Mouse (Mus musculus) right cerebral cortex, postnatal 25 days (tissue): ENCODE data around the gene Col4a2.

Experiments used
- DNase-seq: peaks from one replicate; pipeline ENCODE4 v3.0.0; 2022

Col4a2 gene

DNA sequence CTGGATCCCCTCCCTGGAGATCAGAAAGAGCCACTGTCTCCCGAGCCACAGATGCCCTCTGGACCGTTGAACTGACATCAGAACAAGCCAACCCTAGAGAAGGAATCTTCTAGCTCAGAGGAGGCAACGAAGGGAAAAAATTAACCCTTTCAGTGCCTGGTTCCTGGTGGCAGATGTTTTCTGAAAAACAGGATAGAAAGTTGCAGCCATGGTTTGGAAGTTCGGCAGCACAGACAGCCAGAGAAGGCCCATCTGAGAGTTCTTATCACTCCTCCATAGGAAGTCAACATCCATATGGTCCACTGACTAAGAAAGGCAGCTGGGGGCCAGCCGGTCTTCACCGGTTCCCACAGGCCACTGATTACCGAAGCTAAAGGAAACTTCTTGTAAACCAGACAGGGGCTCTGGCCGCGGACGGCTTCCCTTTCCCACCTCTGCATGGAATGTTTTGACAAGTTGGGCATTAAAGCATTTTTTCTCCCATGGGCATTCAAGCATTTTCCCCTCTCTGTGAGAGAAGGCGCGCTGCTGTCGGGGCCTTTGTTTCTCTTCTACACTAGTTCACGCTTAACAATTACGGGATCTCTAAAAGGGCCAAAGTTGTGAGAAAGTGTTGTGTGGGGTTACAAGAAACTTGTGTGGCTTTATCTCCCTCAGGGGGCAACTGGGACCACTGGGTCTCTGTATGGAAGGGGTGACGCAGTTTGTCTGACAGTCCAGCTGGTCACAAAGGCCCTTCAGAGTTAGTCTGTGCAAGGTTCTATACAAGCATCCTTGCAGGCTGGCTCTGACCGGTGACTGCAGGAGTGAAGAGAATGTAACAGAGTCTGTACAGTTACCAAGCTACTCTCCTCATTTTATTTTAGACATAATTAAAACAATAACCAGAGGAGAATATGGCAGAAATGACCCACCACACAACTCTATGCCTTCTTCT is 49.9 kb downstream of the Col4a2 start:
- no peak for DNase-seq

DNA sequence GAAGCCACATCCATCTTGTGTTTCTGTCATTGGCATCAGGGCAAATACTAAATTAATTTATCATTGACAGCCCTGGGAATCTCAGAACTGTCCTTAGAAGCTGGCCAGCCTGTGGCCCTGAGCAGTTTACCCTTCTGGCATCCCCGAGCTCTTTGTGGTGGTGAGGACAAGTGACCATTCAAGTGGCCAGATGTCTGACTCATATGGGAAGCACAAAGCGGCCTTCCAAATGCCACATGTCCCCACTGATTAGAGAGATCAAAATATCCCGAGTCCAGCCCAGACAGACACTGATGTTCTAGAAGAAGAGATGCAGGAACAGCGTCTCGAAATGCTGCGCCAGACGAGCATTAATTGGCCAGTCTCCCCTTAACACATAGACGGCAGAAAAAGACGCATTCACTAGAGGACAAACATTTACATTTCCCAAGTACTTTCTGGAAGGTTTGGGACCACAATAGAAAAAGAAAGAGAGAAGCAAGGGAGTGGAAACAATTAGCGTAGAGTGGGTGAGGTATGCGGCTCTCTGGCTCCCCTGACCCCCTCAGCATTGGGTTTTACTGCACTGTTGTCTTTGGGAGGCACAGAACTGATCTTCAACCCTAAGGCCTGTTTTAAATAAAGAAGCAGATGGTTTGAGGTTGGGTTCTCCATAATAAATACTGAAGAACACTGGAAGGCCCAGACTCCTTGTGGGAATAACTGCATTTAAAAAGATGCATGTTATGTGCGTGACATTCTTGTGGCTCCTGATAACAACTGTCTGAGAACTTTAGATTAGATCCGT is 50.9 kb downstream of the Col4a2 start:
- DNase-seq, result no peak

DNA sequence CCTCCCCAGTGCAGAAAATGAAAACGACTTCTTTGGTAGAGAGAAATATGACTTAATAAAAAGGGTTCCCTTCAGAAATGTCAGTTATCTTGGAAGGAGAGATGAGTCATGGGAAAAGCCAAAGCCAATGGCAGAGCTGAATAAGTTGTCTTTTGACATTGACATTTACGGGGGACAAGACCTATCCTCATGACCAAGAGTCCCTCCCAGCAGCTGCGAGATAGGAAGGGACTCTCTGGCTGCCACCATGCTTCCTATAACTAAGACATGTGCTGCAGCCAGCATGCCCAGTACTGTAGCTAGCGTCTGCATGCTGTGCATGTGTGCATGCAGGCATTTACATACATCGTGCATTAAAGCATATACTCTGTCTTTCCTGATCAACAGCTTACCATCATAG is 53.6 kb downstream of the Col4a2 start:
- DNase-seq, result no peak

- DNase-seq, result no peak
Measured at GRCm38 (mm10) chr8:11366741-11367140, 54.1 kb downstream of the Col4a2 start.

DNA sequence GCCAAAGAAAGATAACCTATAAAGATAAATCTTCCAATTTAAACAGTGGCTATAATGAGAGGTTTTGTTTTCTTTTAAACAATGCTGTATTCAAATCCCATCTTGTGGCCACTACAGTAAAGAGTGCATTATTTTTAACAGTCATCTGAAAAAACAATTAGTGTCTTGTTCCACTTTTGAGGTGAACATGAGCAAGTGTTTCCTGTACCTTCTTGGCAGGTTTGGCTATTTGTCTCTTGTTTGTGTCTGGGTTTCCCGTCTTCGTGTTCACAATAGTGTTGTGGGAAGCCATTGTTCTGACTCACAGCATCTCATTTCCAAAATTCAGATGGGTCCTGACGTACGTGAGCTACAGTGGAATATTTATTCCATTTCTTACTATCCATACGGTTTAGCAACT is 55.1 kb downstream of the Col4a2 start:
- DNase-seq, result no peak

GRCm38 (mm10) chr8:11369526-11370203 is 57.1 kb downstream of the Col4a2 start:
- no peak for DNase-seq

DNA sequence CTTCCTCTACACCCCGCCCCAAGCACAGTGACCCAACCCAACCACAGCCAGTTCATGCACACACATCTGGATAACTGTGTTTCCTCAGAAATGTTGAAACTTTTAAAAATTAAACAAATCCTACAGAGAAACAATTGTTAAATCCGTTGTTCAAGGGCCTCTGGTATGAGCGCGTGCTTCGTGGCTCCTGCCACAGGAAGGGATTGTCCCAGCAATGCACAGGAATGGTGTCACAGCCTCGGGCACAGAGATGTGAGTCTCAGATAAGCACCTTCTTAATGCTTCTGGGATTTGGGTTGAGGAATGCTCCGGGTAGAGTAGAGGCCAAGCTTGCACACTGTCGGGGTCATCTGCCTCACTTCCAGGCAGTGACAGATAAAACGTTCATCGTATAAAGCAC is 58.7 kb downstream of the Col4a2 start:
- DNase-seq, result no peak

DNA sequence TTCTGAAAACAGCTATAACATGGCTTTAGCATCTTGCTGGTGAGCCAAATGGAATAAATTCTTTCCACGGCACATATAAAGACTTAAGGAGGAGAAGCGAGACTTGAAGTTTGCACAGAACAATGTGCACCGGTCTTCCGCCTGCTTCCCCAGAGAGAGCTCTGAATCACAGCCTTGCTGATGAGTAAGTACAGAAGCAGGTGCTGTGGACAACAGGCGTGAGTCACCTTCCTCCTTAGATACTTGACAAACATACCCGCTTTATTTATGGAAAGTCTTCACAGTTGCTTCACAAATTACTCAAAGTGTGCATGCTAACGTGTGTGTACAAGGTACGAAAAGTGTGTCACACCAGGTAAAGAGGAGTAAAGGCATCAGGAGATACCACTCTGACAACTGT is 59.5 kb downstream of the Col4a2 start:
- peak; percentile 67 for DNase-seq

GRCm38 (mm10) chr8:11373643-11374325 is 61.2 kb downstream of the Col4a2 start:
- DNase-seq, result no peak

DNA sequence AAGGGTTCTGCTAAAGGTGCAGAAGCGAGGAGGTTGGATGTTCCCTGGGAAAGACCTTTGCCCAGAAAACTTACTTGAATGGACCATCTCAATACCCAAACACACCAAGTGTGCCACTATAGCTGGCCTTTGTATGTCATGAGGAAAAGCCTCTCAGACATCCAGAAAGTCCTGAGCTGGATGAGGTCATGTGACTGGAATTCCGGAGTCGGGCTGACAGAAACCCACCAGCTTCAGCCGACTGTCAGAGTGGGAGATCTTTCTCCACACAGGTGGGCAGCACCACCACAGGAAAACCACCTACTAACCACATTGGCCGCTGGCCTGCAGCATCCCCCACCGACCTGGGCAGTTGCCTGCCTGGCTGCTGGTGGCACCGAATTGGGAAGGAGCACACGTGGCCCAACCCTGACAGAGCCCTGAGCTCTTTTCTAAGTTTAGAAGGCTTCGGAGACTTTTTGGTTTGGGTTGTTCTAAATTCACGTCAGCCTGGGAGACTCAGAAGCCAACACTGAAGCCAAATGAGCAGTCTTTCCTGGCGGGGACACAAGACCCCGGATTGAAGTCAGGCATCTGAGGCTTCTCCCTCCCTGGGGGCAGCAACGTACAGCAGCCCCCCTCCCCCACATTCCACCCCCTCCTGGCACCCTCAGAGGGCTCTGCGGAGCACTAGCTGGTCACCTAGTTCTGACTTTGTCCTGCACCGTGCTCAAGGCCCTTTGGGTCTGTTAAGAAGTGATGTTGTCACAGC is 61.9 kb downstream of the Col4a2 start:
- DNase-seq, result no peak

GRCm38 (mm10) chr8:11375749-11376438 is 63.3 kb downstream of the Col4a2 start:
- DNase-seq, result no peak

GRCm38 (mm10) chr8:11377391-11378210 is 65.0 kb downstream of the Col4a2 start:
- DNase-seq, result no peak

DNA sequence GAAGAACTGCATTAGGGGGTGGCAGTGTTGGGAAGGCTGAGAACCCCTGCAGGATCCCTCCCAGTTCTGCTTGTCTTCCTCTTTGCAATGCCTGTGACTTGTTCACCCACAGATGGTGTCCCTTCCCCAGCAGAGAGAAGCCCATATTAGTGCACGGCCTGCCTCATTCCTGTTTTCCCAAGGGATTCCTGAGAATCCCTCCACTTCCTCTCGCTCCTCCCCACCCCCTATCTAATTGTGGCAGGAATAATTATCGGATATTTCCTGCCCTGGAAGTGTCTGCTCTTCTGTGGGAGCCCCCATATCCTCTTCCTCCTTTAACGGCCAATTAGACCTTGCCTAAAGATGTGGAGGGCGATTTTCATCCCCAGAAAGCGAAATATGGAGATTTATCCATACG is 67.0 kb downstream of the Col4a2 start:
- no peak for DNase-seq

DNA sequence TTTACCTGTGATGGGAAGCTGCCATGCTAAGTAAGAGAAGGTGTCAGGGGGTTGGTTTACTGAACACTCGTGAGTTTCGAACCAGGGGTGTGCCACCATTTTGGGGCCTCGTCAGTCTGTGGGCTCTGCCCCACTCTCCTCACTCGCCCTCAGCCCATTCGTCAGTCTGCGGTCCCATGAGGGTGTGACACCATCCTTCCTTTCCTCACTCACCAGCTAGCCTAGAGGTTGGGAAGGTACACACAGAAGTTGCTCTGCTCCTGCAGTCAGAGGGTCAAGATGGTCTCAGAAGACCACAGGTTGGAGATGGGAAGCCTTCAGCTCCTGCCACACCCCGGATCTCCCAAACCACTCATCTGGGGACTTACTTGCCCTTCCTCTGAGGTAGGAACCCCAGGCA is 68.9 kb downstream of the Col4a2 start:
- DNase-seq, result no peak

- DNase-seq, result peak; percentile 72
Measured at GRCm38 (mm10) chr8:11382059-11382810, 69.6 kb downstream of the Col4a2 start.

- DNase-seq, result no peak
Measured at GRCm38 (mm10) chr8:11382933-11383332, 70.3 kb downstream of the Col4a2 start.

GRCm38 (mm10) chr8:11383379-11383778 is 70.8 kb downstream of the Col4a2 start:
- DNase-seq, result no peak

GRCm38 (mm10) chr8:11384841-11385240 is 72.2 kb downstream of the Col4a2 start:
- no peak for DNase-seq

DNA sequence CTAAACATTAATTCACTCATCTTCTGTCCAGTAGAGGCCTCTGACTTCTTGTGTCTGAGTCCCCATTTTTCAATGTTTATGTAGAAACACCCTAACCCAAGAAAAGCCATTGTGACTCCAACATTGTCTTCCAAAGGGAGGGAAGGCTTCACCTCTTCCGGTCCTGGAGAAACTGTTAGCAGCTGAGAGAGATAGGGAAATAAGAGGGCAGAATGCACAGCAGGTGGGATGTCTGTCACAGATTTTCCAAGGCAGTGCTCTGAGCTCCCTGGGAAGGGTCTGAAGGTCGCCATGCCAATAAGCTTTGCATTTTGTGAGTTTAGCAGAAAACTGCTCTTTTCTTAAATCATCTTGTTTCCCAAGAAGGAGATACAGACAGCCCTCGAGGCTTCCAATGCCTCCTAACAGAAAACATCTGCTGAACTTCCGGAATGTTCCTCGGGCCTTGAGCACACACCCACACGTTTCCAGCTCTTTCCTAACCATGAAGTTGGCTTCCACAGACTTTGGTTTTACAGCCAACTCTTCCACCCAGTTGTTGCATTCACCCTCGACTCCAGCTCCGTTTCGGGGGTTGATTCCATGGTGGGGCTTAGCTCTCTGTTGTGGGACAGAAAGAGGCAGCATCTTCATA is 72.8 kb downstream of the Col4a2 start:
- no peak for DNase-seq
